Mouse (Mus musculus): ENCODE results near the gene Mboat2. TPM values are rescaled to one million over a fixed set of nuclear protein-coding genes. Genes with fewer than 3 reads are reported as not detected.
A peak's percentile ranks its signal among the peaks of the same experiment; 100 is the strongest.

Mboat2 gene
- 39.0 and 42.1 TPM in 2 replicates for polyA plus RNA-seq (2015; fragmentation: Nextera tagmentation; extraction: Ambion mirVana)

GRCm38 (mm10) chr12:24830766-24831152 lies at the start of gene Mboat2:
Mboat2 (plus strand) TSS chr12:24830879.
- Histone ChIP-seq H3K27me3 (ENCODE audit: control insufficient read depth, insufficient read depth, low read depth, low read length) (no peaks in the 10 kb centered on the region), H3K4me3 (ENCODE audit: low read length) (peak within 1 kb of the TSS; percentile 91), H3K4me1 (replicated peaks; ENCODE audit: control insufficient read depth, insufficient read depth, low read length) (peaks cover 18% of the 10 kb centered on the region), H3K27ac (ENCODE audit: low read length) (peak within 1 kb of the TSS; percentile 96), H3K4me2 (ENCODE audit: low read depth, low read length) (peak within 1 kb of the TSS; percentile 93), H3K36me3 (ENCODE audit: control insufficient read depth, insufficient read depth, low read length) (no peaks in the 10 kb centered on the region), H3K9ac (ENCODE audit: low read length) (peak within 1 kb of the TSS; percentile 95), H3K9me3 (ENCODE audit: control insufficient read depth, low read length) (no peaks in the 10 kb centered on the region)
- under 1% methylated on average over 24 of the region's 24 CpGs for WGBS
- peak; percentile 44 for ATAC-seq (ENCODE audit: low read depth)

DNA sequence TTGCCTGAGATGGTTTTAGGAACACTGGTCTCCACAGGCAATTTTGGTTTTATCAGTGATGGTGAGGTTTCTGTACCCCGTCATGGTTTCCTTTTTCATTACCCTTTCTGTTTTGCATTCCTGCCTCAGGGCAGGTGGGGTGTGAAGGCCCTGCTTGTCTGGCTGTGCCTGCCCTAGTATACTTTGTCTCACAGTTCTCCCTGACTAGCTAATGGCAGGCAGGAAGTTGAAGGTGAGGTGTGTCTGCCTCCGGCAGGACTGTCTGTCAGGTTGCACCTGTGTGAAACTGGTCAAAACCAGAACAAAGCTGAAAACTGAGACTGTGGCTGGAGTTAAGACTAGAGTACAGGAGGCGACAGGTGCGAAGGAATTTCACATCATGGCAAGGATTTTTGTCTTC lies 46.9 kb upstream of the Mboat2 start:
- Histone ChIP-seq H3K27ac (ENCODE audit: low read length) (no peak overlapping the region), H3K36me3 (ENCODE audit: control insufficient read depth, insufficient read depth, low read length) (no peaks in the 10 kb centered on the region), H3K9me3 (ENCODE audit: control insufficient read depth, low read length) (no peaks in the 10 kb centered on the region), H3K27me3 (ENCODE audit: control insufficient read depth, insufficient read depth, low read depth, low read length) (no peaks in the 10 kb centered on the region), H3K9ac (ENCODE audit: low read length) (no peak overlapping the region), H3K4me3 (ENCODE audit: low read length) (no peak overlapping the region), H3K4me2 (ENCODE audit: low read depth, low read length) (no peak overlapping the region), H3K4me1 (replicated peaks; ENCODE audit: control insufficient read depth, insufficient read depth, low read length) (no peaks in the 10 kb centered on the region)
- WGBS, result 57% methylated on average over 4 of the region's 4 CpGs
- no peak for ATAC-seq (ENCODE audit: low read depth)

GRCm38 (mm10) chr12:24785882-24786281 lies 44.8 kb upstream of the Mboat2 start:
- H3K9me3 ChIP-seq (ENCODE audit: control insufficient read depth, low read length), result no peaks in the 10 kb centered on the region
- no peaks in the 10 kb centered on the region for H3K36me3 ChIP-seq (ENCODE audit: control insufficient read depth, insufficient read depth, low read length)
- no peak overlapping the region for H3K4me2 ChIP-seq (ENCODE audit: low read depth, low read length)
- WGBS, result 62% methylated on average over 5 of the region's 5 CpGs
- no peaks in the 10 kb centered on the region for H3K27me3 ChIP-seq (ENCODE audit: control insufficient read depth, insufficient read depth, low read depth, low read length)
- H3K4me1 ChIP-seq (replicated peaks; ENCODE audit: control insufficient read depth, insufficient read depth, low read length), result no peaks in the 10 kb centered on the region
- no peak overlapping the region for H3K27ac ChIP-seq (ENCODE audit: low read length)
- H3K9ac ChIP-seq (ENCODE audit: low read length), result no peak overlapping the region
- ATAC-seq (ENCODE audit: low read depth), result no peak
- no peak overlapping the region for H3K4me3 ChIP-seq (ENCODE audit: low read length)

- ATAC-seq (ENCODE audit: low read depth), result peak; percentile 20; the same call in 1 of the 2 replicates
- no peak overlapping the region for H3K9ac ChIP-seq (ENCODE audit: low read length)
- 22% methylated on average over 4 of the region's 4 CpGs for WGBS
These were observed 44.4 kb upstream of the Mboat2 start for GRCm38 (mm10) chr12:24786316-24786715.

GRCm38 (mm10) chr12:24789659-24790058 lies 41.0 kb upstream of the Mboat2 start:
- H3K9me3 ChIP-seq (ENCODE audit: control insufficient read depth, low read length), result no peaks in the 10 kb centered on the region
- H3K27me3 ChIP-seq (ENCODE audit: control insufficient read depth, insufficient read depth, low read depth, low read length), result no peaks in the 10 kb centered on the region
- ATAC-seq (ENCODE audit: low read depth), result no peak
- H3K9ac ChIP-seq (ENCODE audit: low read length), result no peak overlapping the region
- 69% methylated on average over 1 of the region's 1 CpGs for WGBS
- no peak overlapping the region for H3K27ac ChIP-seq (ENCODE audit: low read length)
- H3K4me1 ChIP-seq (replicated peaks; ENCODE audit: control insufficient read depth, insufficient read depth, low read length), result peaks cover 3% of the 10 kb centered on the region; the same call in 1 of the 2 replicates
- H3K4me2 ChIP-seq (ENCODE audit: low read depth, low read length), result no peak overlapping the region
- H3K36me3 ChIP-seq (ENCODE audit: control insufficient read depth, insufficient read depth, low read length), result no peaks in the 10 kb centered on the region
- H3K4me3 ChIP-seq (ENCODE audit: low read length), result no peak overlapping the region

More at GRCm38 (mm10) chr12:24786316-24786715, 44.4 kb upstream of the Mboat2 start:
- Histone ChIP-seq H3K27ac (ENCODE audit: low read length) (no peak overlapping the region), H3K4me3 (ENCODE audit: low read length) (no peak overlapping the region), H3K9me3 (ENCODE audit: control insufficient read depth, low read length) (no peaks in the 10 kb centered on the region), H3K36me3 (ENCODE audit: control insufficient read depth, insufficient read depth, low read length) (no peaks in the 10 kb centered on the region), H3K4me1 (replicated peaks; ENCODE audit: control insufficient read depth, insufficient read depth, low read length) (no peaks in the 10 kb centered on the region), H3K4me2 (ENCODE audit: low read depth, low read length) (no peak overlapping the region), H3K27me3 (ENCODE audit: control insufficient read depth, insufficient read depth, low read depth, low read length) (no peaks in the 10 kb centered on the region)

DNA sequence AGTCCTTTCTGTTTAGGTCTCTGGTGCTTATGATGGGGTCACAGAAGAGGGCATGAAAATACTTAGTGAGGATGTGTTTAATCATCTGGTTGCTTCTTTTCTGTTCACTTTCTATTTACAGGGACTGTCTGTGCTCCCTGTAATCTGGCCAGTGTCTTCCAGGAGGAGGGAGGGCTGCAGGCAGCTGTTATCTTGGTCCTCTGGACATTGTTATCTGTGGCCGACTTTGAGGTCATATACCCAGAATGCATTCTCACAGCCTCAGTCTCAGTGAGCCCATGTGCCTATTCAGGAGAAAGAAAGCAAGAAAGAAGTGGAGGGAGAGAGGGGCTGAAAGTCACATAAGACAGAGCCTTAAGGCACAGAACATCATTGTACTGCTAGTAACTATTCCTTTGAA lies 19.4 kb upstream of the Mboat2 start:
- no peaks in the 10 kb centered on the region for H3K4me1 ChIP-seq (replicated peaks; ENCODE audit: control insufficient read depth, insufficient read depth, low read length)
- no peak for ATAC-seq (ENCODE audit: low read depth)
- no peaks in the 10 kb centered on the region for H3K27me3 ChIP-seq (ENCODE audit: control insufficient read depth, insufficient read depth, low read depth, low read length)
- H3K4me2 ChIP-seq (ENCODE audit: low read depth, low read length), result no peak overlapping the region
- H3K9ac ChIP-seq (ENCODE audit: low read length), result no peak overlapping the region
- H3K27ac ChIP-seq (ENCODE audit: low read length), result no peak overlapping the region
- H3K36me3 ChIP-seq (ENCODE audit: control insufficient read depth, insufficient read depth, low read length), result no peaks in the 10 kb centered on the region
- no peak overlapping the region for H3K4me3 ChIP-seq (ENCODE audit: low read length)
- H3K9me3 ChIP-seq (ENCODE audit: control insufficient read depth, low read length), result no peaks in the 10 kb centered on the region
- 12% methylated on average over 1 of the region's 1 CpGs for WGBS

DNA sequence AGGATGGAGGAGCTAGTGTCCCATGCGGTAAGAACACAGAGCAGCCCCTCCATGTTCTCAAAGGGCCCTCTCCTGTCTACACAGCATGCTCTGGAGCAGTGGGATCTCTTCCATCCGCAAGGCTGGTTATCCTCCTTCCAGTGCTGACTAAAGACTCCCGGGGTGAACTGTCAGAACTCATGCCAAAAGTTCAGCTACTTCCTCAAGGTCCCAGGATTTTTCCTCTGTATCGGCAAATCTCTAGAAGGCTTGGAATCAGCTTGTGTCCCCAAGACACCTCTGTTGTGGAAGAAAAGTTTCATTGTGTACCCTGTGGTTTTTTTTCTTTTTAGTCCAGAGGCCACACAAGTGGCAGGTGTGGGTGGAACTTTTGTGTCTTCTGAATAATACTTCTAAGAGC lies 18.8 kb upstream of the Mboat2 start:
- H3K4me3 ChIP-seq (ENCODE audit: low read length), result no peak overlapping the region
- no peaks in the 10 kb centered on the region for H3K4me1 ChIP-seq (replicated peaks; ENCODE audit: control insufficient read depth, insufficient read depth, low read length)
- no peak for ATAC-seq (ENCODE audit: low read depth)
- no peaks in the 10 kb centered on the region for H3K27me3 ChIP-seq (ENCODE audit: control insufficient read depth, insufficient read depth, low read depth, low read length)
- no peak overlapping the region for H3K9ac ChIP-seq (ENCODE audit: low read length)
- WGBS, result 61% methylated on average over 4 of the region's 4 CpGs
- H3K36me3 ChIP-seq (ENCODE audit: control insufficient read depth, insufficient read depth, low read length), result no peaks in the 10 kb centered on the region
- no peaks in the 10 kb centered on the region for H3K9me3 ChIP-seq (ENCODE audit: control insufficient read depth, low read length)
- no peak overlapping the region for H3K27ac ChIP-seq (ENCODE audit: low read length)
- no peak overlapping the region for H3K4me2 ChIP-seq (ENCODE audit: low read depth, low read length)

- 56% methylated on average over 2 of the region's 2 CpGs for WGBS
- H3K9ac ChIP-seq (ENCODE audit: low read length), result no peak overlapping the region
- 0 out of 2 replicates have a peak, but pooled peaks have one; percentile 20 for ATAC-seq (ENCODE audit: low read depth)
- no peaks in the 10 kb centered on the region for H3K27me3 ChIP-seq (ENCODE audit: control insufficient read depth, insufficient read depth, low read depth, low read length)
- H3K27ac ChIP-seq (ENCODE audit: low read length), result no peak overlapping the region
- H3K9me3 ChIP-seq (ENCODE audit: control insufficient read depth, low read length), result no peaks in the 10 kb centered on the region
- H3K36me3 ChIP-seq (ENCODE audit: control insufficient read depth, insufficient read depth, low read length), result no peaks in the 10 kb centered on the region
- H3K4me1 ChIP-seq (replicated peaks; ENCODE audit: control insufficient read depth, insufficient read depth, low read length), result peaks cover 4% of the 10 kb centered on the region; the same call in 1 of the 2 replicates
- H3K4me2 ChIP-seq (ENCODE audit: low read depth, low read length), result no peak overlapping the region
- no peak overlapping the region for H3K4me3 ChIP-seq (ENCODE audit: low read length)
These were observed 7.8 kb upstream of the Mboat2 start for GRCm38 (mm10) chr12:24822831-24823230.

DNA sequence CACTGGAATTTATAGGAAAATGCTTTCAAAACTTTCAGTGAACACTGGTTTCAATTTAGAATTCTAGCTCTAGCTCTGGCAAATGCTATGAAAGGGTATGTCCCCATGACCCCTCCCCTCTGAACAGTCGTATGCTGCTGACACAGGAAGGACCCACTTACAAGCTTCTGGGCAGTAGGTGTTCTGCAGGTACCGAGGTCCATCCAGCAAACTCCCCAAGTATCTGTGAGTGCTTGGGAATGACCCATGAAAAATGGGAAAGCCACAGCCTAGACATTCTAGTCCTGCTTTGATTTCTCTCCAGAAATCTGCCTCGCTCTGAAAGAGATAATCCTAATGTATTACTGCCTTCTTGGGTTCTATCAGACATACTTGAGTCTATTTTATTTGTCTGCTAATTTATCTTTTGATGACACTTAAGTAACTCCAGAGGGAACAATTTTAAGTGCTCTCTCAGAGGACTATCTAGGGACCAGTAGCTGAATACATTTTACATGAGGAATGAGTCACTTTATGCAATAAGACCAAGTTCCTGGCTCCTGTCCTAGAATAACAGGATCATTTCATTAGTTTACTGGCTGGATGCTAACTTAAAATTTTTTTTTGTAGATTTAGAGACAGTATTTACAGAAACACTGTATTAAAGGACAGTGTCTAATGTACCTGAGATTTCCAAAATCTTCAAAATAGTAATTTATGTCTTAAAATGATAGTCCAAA lies 6.9 kb upstream of the Mboat2 start:
- ATAC-seq (ENCODE audit: low read depth), result peak; percentile 49; the same call in 1 of the 2 replicates
- H3K9ac ChIP-seq (ENCODE audit: low read length), result no peak overlapping the region
- H3K4me1 ChIP-seq (replicated peaks; ENCODE audit: control insufficient read depth, insufficient read depth, low read length), result peaks cover 4% of the 10 kb centered on the region; the same call in 1 of the 2 replicates
- H3K36me3 ChIP-seq (ENCODE audit: control insufficient read depth, insufficient read depth, low read length), result no peaks in the 10 kb centered on the region
- H3K27me3 ChIP-seq (ENCODE audit: control insufficient read depth, insufficient read depth, low read depth, low read length), result no peaks in the 10 kb centered on the region
- H3K9me3 ChIP-seq (ENCODE audit: control insufficient read depth, low read length), result no peaks in the 10 kb centered on the region
- H3K4me2 ChIP-seq (ENCODE audit: low read depth, low read length), result no peak overlapping the region
- no peak overlapping the region for H3K27ac ChIP-seq (ENCODE audit: low read length)
- WGBS, result 45% methylated on average over 3 of the region's 3 CpGs
- H3K4me3 ChIP-seq (ENCODE audit: low read length), result no peak overlapping the region

Data from lung, embryonic 16.5 days (tissue).